Mouse (Mus musculus) gonadal fat pad, adult 2 months (tissue): Measurements from ENCODE around the gene Ly6g6f. TPM values are rescaled to one million over a fixed set of nuclear protein-coding genes. Genes with fewer than 3 reads are reported as not detected.
"Not testable (repeated sequence)": the region's sequence is repeated elsewhere in the genome, so short reads cannot be mapped to it uniquely, and the experiment has no call there.

Experiments used
- DNase-seq: peaks from one replicate; pipeline ENCODE4 v3.0.0-alpha.2; 2012; ENCODE audit warnings: low read depth
- polyA plus RNA-seq: library from polyadenylated mRNA; depleted of rRNA; stranded (reverse); fragments of >200 nt; gene quantifications from 2 replicates; pipeline ENCODE4 v1.2.3, GENCODE M21; 2012

The Ly6g6f gene
- polyA plus RNA-seq, 1 experiment, result 0.09 TPM

DNA sequence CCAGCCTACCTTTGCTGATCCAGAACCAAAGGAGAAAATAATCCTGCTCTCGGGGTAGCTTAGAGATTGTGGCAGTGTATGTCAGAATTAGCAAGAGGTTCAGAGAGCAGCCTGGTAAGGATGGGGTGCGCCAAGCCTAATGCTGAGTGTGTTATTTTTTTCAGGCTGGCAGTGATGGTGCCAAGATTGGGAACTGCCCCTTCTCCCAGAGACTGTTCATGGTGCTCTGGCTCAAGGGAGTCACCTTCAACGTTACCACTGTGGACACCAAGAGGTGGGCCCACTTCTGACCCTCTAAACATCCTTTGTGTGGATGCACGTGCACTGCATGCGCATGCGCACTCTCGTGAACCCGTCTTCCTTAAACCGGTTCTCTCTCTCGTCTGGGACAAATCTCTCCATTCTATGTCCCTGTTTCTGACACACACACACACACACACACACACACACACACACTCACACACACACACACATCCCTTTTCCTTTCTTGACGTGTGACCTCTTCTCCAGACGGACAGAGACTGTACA is 33.1 kb downstream of the Ly6g6f start:
- DNase-seq, result no peak

DNA sequence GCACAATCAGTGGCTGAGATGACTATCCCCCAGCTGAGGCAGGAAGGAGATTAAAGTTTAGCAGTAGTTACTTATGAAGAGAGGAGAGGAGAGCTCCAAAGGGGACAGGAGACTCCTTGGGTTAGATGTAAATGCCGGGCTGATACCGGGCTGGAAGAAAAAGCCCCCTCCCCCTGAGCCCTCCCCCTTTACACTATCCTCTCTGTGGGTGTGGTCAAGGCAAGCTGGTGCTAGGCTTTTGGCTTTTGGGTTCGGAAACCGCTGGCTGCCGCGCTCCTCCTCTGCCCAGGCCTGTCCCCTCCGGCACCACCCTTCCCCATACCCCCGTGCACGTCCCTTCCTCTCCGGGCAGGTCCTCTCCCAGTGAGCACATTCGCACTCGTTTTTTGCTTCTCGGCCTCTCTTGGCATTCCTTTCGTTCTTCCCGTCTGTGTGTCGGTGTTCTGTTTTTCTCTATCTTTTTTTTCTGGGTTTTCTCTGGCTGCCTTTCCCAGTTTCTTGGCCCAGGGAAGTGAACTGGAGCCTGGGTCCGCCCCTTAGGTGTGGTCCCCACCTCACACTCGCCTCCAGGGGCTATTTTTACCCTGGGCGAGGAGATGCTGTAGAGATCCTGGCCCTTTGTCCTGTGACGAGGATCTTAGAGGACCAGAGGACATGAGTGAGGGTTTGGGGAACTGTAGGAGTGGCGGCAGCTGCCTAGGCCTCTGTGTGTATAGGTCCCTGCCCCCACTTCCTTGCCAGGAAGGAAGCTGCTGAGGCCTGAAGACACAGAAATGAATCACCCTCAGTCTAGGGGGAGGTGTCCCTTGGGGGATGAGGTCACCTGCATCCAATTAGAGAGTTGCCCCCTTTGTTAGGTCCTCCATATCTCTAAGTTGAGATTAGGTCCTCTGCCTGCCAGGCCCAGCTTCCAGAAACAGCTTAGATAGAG is 34.0 kb downstream of the Ly6g6f start:
- DNase-seq, result no peak

DNA sequence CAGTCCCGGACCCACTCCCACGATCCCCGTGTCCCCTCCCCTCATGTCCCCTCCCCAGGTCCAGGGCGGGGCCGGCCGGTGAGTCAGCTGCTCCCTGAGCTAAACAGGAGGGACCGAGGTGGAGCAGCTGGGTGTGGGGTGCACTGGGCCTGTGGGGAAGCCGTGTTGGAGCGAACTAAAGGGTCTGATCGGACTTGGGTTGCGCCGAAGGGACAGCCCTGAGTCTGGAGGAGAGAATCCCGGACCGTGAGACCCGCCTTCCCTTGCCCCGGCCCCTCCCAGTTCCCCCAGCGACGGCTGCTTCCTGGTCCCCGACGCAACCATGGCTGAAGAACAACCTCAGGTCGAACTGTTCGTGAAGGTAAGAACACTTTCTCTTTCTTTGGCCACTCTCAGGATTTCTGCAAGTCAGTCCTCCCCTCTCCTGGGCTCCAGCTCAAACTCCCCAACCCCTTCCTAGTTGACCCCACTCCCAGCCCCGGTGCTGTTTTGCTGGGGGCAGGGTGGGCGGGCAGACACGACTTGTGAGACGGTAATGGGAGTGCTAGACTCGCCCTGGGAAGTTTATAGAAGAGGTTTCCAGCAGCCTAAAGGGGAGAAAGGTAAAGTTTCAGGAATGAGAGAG is 35.2 kb downstream of the Ly6g6f start:
- DNase-seq, result no peak

DNA sequence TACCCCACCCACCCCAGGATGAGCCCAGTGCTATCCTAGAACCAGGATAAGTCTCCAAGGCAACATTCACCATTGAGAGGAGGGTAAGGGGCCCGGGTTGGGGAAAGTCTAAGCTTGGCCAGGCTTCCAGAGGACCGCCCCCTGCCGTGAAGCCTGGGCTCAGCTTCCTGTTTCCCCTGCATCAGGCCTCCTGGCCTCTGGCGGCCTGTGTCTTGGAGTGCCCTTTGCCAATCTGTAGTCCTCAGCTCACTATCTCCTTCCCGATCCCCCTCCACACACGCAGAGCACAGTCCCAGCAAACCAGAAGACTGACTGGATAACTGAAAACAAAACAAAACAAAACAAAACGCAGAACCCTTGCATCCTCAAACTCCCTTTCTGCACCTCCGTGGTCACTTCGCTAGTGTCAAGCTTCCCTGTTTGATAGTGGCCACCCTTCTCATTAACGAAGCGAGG is 35.8 kb downstream of the Ly6g6f start, which contains the start of gene Clic1:
Clic1 (plus strand) TSS at position 406 of the 456 bp plus-strand sequence.
- no peak for DNase-seq

DNA sequence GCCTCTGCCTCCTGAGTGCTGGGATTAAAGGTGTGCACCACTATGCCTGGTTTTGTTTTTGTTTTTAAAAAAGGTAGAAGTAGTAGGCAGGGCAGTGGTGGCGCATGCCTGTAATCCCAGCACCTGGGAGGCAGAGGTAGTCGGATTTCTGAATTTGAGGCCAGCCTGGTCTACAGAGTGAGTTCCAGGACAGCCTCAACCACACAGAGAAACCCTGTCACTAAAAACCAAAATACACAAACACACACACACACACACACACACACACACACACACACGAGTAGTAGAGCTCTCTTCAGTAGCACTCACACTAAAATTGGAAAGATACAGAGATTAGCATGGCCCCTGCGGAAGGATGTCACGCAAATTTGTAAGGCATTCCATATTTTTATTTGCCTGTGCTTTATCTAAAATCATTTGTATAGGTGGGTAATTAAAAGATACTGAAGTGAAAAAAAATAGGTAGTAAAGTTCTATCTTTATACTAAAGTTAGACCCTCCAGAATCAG is 36.4 kb downstream of the Ly6g6f start:
- DNase-seq, result no peak

DNA sequence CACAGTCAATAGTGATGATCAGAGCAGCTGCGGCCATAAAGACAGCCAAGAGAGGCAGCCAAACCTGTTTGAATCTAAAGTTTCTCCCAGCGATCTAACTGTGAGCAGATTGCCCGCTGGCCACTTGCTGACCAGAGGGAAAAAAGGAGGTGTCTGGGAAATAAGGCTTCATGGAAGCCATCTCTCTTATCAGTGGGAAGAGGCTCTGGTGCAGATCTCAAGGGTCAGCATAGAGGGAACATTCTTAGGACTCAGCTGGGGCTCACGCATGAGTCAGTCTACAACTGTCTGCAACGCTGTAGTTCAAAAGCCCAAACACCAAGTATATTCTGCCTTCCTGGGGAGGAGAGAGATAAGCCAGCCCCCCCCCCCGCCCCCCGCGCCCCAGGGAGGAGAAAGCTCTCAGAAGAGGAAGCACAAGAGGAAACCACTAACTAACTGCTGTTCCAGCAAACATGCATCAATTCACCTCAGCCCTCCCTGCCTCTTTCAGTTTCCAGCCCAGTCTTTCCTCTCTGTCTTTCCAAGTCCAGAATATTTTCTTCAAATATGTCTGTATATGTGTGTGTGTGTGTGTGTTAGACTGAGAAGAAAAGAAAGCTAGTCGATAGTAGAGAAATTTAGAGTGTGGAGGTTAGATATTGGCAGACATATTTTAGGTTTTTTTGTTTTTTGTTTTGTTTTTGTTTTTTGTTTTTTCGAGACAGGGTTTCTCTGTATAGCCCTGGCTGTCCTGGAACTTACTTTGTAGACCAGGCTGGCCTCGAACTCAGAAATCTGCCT is 37.1 kb downstream of the Ly6g6f start:
- DNase-seq, result no peak

DNA sequence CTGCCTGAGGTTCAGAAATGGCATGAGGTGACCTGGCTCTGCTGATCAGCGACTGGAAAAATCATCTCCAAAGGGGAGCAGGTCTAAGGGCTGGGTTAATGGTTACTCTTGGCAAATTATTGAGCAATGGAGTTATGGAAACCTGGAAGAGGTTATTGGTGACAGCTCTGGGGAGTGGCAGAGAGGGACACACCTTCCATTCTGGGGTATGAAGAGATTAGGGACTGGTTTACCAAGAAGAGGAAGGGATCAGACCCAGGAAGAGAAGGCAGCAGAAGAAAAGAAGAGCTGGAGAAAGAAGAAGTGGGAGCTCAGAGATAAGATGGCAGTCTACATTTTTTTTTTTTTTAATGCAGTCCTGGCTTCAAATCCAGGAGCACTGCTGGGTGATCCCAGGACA is 37.7 kb downstream of the Ly6g6f start:
- DNase-seq, result no peak

DNA sequence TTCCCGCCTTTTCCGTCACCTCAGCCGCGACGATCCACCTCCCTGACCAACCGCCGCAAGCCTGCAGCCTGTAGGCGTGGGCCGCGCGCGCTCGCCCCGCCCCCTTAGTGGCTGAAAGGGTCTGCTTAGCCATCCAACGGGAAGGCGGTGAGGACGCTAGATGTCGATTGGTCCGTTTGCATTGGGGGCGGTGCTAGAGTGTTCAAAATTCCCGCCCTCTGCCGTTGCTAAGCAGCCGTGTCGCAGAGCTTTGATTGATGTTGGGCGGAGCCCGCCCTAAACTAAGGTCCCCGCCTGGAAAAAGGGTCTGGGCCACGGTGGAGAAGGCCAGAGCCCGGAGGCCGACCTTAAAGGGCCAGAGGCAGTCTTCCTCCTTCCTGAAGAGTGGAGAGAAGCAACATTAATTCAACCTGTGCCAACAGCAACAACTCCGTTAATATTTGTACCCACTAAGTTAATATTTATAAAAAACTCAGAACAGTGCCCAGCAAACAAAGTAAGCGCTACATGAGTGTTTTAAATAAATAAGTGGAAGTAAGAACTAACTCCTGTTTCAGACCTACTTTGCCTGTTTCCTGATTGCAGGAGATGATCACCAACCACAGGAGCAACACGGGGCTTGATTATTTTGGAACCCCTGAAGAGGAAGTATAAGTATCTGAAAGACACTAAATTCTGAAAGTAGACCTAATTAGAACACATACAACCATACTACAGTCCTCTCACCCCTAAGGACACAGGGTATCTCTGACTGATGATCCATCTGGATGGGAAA is 38.5 kb downstream of the Ly6g6f start, which contains the start of gene Msh5:
Msh5 (minus strand) TSS at position 65 of the 775 bp plus-strand sequence.
- DNase-seq, result no peak

DNA sequence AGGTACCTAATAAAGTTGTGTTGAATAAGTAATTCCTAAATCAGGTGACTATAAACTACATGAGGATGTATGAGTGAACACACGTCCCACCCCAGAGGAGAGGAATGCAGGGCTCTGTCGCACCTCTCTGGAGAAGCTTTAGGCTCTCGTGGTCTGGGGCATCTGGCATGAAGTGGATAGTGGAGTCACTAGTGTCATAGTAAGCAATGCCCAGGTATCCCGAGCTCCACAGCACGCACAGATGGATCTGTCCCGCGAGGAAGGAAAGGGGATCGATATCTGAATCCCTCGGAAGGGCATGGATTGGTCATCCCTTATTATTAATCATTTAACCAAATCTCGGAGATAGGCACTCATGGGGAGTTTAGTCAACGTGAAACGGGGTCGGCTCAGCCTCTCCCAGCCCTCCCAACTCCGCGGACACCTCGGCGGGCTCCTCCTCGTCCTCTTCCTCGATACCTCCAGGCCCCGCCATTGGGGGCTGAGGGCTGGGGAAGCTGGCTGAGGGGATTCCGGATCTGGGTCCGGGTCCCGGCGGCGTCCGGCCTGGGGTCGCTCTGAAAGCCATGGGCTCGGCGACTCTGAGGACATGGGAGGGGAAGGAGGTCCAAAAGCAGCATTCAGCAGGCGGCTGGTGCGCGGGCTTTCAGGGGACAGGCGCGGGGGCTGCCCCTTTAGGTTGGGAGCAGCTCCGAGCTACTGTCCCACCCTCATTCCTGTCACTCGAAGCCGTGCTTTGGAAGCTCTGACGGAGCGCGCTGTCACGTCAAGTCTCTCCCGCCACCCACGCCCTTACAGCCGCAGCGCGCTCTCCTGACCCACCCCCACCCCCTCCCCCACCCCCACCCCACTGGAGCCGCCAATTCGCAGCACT is 39.4 kb downstream of the Ly6g6f start:
- no peak for DNase-seq

DNA sequence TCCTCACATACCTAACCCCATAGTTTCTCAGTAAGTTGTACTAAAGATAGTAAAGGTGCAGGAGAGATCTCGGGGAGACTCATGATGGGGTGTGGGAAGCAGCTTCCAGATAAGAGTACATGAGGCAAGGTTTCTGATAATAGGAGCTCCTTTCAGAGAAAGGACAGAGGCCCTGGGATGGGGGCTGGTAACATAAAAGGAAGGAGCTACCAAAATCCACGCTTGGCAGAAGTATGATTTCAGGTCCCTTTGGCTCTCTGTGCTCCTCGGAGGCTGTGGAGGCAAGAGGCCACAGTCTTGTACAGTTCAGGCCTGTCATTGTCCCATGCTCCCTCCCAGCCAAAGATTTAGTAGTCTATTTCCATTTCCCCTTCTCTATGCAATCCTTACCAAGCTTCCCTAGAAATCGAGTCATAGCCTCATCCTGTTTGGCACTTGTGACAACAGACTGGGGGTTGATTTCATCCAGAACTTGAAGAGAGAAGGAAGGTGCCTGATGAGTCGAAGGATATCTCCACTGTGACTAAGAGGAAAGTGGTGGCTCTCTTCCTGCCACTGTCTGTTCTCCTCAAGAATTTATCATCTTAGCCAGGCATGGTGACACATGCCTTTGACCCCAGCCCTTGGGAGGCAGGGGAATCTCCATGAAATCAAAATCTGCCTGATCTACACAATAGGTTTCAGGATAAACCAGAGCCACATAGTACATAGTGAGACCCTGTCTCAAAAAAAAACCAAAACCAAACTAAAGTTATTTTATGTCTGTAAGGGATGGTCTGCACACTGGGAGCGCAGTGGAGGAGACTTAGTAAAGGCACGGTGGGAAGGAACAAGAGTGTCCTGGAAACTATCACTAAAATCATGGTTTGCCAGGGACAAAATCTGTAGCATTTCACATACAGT is 40.3 kb downstream of the Ly6g6f start:
- no peak for DNase-seq

DNA sequence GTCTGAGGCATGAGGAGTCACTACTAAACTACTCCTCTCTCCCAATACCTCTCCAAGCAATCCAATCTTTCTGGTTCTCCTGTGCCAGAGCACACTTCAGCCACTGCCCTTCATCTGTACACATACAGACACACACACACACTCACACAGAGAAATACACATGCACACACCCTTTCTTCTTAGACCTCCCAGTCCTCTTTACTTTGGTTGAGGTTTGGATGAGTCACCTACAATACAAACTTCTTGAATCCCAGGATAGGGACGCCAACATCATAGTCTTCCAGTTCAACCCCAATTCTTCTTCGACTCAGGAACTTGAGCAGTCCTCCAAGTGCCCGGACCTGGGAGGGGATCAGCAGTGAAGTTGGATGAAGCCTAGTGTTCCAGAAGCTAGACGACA is 41.6 kb downstream of the Ly6g6f start:
- DNase-seq, result no peak

DNA sequence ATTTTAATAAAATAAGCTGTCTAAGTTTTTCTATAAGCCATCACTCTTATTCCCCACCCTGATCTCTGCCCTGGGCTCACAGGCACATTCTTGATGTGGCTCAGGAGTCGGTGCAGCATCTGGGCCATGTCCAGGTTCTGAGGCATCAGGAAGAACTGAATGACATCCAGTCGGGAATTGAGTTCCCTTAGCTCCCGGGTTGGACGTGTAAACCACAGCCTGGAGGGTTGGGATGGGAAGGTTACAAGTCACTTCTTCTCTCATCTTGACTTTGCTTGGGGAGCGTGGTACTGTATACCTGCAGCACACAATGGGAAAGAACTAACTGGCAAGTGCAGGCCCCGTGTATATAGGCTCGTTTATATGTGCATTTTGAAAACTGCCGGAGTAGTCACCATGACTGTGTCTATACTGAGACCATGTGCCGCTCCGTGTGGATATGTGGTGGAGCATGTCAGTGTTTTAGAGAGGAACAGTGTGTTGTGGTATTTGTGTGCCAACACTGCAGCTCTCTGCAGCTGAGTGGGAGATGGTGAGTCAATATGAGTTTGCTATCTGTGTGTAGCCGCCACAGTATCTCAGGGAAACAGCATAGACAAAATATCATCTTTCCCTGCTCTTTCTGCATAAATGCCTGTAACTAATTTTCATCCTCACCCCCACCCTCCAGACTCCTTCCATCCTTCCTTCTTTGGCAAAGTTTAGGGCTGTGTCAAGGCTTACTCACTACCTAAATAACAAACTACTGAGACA is 46.1 kb downstream of the Ly6g6f start:
- DNase-seq, result no peak

DNA sequence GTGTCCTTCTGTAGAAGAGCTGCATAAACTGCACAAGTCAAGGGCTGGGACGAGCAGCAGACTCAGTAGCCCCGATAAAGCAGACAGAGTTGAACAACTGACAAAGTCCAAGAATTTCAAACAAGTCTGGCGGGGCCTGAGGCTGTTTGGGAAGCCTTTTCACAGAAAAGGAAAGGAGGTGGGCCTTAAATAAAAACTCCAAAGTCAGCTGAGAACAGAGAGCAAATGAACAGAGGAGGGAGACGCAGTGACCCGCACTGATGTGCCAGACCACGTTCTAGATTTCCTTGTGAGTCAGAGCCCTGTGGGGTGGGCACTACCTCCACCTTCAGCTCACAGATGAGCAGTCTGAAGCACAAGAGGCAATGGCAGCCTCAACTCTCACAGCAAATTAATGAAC is 50.5 kb downstream of the Ly6g6f start:
- no peak for DNase-seq

DNA sequence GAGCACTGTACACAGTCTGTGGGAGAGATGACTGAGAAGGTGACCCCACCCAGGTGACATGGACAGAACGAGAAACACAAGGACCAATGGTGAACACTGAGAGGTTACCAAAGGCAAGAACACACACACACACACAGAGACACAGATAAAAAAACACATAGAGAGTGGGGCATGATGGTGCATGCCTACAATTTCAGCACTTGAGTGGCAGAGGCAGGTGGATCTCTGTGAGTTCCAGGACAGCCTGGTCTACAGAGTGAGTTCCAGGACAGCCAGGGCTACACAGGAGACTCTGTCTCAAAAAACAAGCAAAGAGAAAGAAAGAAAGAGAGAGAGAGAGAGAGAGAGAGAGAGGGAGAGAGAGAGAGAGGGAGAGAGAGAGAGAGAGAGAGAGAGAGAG is 51.7 kb downstream of the Ly6g6f start:
- DNase-seq, result not testable (repeated sequence)

DNA sequence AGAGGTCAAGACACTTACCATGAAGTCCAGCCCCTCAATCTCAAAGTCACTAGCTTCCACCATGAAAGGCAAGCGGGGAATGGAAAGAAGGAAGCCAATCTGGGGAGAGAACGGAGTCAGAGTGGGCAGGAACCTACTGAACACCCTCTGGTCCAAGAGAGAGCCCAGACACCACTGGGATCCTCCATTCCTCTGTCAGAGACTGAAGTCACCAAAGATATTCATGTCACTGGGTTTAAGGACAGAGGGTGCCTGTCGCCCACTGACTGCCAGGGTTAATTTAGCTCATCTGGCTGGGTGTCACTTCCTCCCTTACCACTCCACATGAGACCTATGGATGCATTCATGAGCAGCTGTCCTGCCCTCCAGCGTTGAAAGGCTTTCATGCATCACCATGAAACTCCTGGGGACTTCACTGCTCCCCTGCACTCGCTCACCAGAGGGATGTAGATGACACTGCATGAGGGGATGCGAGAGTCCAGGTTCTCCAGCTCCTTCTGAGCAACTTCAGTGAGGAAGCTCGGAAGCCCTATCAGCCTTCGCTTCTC is 53.0 kb downstream of the Ly6g6f start:
- no peak for DNase-seq

DNA sequence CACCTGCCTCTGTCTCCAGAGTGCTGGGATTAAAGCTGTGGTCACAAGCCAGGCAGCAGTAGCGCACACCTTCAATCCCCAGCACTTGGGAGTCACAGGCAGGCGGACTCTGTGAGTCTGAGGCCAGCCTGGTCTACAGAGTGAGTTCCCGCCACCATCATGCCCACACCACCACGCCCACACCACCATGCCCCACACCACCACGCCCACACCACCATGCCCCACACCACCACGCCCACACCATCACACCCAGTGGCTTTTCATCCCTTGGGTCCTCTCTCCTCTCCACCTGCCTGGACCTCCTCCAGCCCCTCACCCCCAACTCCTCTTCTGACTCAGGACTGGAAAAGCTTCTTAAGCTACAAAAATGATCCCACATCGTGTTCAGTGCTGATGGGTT is 53.5 kb downstream of the Ly6g6f start:
- no peak for DNase-seq

DNA sequence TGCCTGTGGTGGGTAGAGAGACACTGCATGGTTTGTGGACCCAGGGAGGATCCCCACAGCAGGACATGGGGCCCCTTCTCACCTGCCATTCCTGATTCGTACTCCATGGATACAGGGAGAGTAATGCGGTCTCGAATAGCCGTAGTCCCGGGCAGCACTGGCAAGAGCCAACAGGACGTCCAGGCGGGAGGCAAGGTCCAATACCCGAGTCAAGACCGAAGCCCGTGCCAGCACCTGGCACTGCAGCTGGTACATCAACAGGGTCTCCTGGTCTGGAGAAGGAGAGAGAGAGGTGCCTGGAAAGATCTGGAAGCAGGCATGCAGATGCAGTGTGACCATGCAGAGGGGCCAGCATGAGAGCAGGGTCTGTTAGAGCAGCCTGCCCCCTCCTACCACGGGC is 54.1 kb downstream of the Ly6g6f start:
- DNase-seq, result no peak
